Mouse (Mus musculus): ENCODE results near the gene Wdr37.
A peak's percentile ranks its signal among the peaks of the same experiment; 100 is the strongest.

The Wdr37 gene

GRCm38 (mm10) chr13:8839937-8840336, 31.8 kb downstream of the Wdr37 start:
- no peak for DNase-seq

GRCm38 (mm10) chr13:8839111-8839510, 32.6 kb downstream of the Wdr37 start:
- DNase-seq = no peak

GRCm38 (mm10) chr13:8838394-8838793, 33.3 kb downstream of the Wdr37 start:
- no peak for DNase-seq

GRCm38 (mm10) chr13:8834573-8834972, 37.1 kb downstream of the Wdr37 start:
- no peak for DNase-seq

- DNase-seq = no peak
These were observed 40.0 kb downstream of the Wdr37 start for GRCm38 (mm10) chr13:8831546-8832251.

GRCm38 (mm10) chr13:8830696-8831095, 41.0 kb downstream of the Wdr37 start:
- no peak for DNase-seq

- no peak for DNase-seq
These were observed 41.9 kb downstream of the Wdr37 start for GRCm38 (mm10) chr13:8829784-8830183.

- DNase-seq = no peak
These were observed 42.8 kb downstream of the Wdr37 start for GRCm38 (mm10) chr13:8828946-8829345.

GRCm38 (mm10) chr13:8823546-8823945, 48.2 kb downstream of the Wdr37 start:
- no peak for DNase-seq

GRCm38 (mm10) chr13:8823120-8823519, 48.6 kb downstream of the Wdr37 start:
- no peak for DNase-seq

- no peak for DNase-seq
These were observed 49.5 kb downstream of the Wdr37 start for GRCm38 (mm10) chr13:8822201-8822600.

- no peak for DNase-seq
These were observed 65.8 kb downstream of the Wdr37 start for GRCm38 (mm10) chr13:8805931-8806330.

- no peak for DNase-seq
These were observed 71.1 kb downstream of the Wdr37 start for GRCm38 (mm10) chr13:8800576-8800975.

- no peak for DNase-seq
These were observed 78.5 kb downstream of the Wdr37 start for GRCm38 (mm10) chr13:8793217-8793616.

- peak; percentile 38 for DNase-seq
These were observed 86.5 kb downstream of the Wdr37 start for GRCm38 (mm10) chr13:8785185-8785584.

- DNase-seq = no peak
These were observed 87.2 kb downstream of the Wdr37 start for GRCm38 (mm10) chr13:8784308-8785061.

GRCm38 (mm10) chr13:8783686-8784307, 87.9 kb downstream of the Wdr37 start:
- no peak for DNase-seq

- DNase-seq = peak; percentile 39
These were observed 89.1 kb downstream of the Wdr37 start for GRCm38 (mm10) chr13:8782636-8783035.

- DNase-seq = peak; percentile 17
These were observed 91.3 kb downstream of the Wdr37 start for GRCm38 (mm10) chr13:8780441-8780840.

- DNase-seq = no peak
These were observed 101.1 kb downstream of the Wdr37 start for GRCm38 (mm10) chr13:8770616-8771015.

- DNase-seq = no peak
These were observed 102.0 kb downstream of the Wdr37 start for GRCm38 (mm10) chr13:8769654-8770227.

GRCm38 (mm10) chr13:8760940-8761339, 110.8 kb downstream of the Wdr37 start:
- no peak for DNase-seq
